Mouse (Mus musculus) layer of hippocampus, postnatal 10 days (tissue): ENCODE measurements around the gene Spsb1. TPM values are rescaled to one million over a fixed set of nuclear protein-coding genes. Genes with fewer than 3 reads are reported as not detected.
A peak's percentile ranks its signal among the peaks of the same experiment; 100 is the strongest.

Source experiments
- DNase-seq, 2 experiments: peaks; one replicate each; pipeline ENCODE4 v3.0.0; 2021; ENCODE audit warnings: low spot score in 2 of 2
- total RNA-seq, 2 experiments: library from RNA; stranded (reverse); gene quantifications; 2 replicates each; pipeline ENCODE4 v1.2.3; 2021

Spsb1 gene
- total RNA-seq, 2 experiments from 2014 or later = 16.7 to 19.9 TPM

DNA sequence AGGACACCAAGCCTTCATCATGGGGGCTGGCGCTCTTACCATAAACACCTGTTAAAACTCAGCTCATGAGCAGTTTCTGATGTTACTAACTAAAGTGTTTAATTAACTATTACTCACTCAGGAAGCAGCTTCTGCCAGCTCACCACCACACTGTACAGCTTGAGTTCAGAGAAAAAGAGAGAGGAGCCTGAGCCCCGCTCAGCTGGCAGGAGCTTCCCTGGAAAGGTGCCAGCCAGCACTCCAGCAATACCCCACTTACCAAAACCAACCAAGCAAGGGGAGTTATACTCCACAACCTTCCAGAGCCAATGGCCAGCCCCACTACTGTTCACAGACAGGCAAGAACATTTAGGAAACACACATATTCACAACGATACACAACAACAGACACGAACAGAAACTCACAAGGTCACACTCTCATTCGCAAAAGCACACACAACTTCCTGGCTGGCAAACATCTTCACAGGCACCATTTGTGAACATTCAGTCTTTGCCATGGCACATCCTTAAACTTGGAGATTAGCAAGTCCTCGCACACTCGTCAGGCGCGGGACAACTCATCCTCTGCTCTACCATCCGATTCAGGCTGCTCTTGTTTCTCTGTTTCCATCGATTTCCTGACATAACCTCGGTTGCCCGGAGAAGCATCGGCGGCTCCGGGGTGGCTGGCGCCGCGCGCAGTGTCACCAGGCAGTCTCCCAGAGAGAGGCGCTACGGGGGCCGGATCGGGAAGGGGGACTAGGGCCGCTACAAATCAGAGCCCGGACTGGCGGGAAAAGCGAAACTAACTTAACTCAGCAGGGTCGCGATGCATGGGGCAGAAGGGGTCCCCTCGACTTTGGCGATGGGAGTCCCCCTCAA lies 992 bp downstream of the Spsb1 start:
- DNase-seq = peak; percentile 69 to 73

DNA sequence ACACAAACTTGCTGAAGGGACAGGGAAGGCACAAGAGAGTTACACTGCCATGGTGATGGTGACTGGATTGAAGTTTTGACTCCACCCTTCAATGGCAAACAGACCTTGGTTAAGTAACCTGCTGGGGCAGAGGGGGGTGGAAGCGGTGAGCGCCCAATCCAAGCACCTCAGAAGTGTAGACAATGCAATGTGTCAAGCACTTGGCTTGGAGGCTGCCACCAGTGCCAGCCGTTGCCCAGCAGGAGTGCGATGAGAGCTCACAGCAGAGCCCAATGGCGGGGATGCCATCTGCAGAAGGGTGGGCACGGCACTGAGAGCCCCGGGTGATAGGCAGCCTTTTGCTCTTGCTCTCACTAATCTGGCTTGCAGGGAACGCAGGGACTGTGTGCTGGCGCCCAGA lies 2.6 kb downstream of the Spsb1 start:
- DNase-seq = no peak

DNA sequence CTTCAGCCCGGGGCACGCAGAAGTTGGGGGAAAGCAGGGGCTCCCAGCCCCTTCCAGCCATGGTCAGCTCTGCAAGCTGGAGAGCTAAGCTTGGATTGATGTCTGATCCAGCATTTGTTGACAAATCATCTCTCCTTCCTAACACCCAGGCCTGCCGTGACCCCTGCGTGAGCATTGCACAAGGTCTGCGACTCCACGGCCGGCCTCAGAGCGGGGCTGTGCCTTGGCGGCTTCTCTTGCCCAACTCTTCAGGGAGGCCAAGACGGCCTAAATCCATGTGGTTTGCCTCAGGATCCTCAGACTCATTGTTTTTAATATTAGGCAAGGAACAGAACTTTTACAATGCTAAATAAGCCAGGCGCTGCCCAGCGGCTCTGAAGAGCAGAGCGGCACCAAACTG lies 3.6 kb downstream of the Spsb1 start:
- DNase-seq = no peak

DNA sequence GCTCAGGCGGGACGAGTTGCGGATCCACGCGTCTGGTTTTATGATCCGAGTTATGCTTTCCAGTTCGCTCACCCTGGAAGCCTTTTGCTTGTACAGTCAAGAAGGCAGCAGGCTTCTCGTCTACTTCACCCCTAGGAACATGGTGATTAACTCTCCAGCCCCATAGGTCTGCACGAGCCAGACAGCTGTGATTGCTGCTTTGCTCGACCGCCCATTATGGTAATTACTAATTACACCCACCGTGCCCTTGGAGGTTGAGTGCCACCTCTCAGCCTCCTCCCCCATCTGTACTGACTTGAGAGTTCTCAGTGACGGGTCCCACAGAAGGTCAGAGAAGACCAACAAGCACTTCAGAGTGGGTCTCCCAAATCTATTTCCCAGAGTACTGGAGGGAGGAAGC lies 5.2 kb downstream of the Spsb1 start:
- no peak for DNase-seq

DNA sequence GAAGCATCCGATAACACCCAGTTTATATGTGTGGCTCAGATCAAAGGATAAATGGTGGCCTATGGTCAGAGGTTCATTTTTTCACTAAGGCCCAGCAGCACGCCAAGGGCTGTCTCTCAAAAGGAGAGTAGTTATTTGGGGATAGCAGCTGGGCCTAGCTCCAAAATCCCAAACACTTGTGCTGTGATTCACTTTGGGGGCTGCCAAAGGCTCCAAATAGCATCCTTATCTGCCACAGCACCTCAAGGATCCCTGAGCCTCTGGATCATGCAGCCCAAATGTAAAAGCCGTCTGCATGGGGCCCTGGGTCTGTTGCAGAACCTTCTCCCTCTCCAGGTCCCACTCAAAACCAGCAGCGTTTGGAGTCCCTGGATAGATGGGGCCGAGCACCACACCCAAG lies 6.7 kb downstream of the Spsb1 start:
- no peak for DNase-seq

DNA sequence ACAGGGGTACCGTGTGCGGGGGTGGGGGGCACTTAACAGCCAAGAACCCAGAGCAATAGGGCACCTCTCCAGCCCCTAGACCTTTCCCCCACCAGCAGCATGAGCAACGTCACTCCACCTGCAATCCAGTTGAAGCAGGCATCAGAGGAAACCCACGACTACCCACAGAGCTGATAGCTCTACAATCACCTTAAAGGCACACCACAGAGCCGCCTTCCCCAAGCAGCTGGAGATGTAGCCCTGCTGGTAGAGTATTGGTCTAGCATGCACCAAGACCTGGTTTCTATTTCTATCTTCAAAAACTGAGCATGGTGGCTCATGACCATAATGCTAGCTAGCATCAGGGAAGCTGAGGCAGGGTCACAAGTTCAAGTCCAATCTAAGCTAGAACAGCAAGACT lies 7.4 kb downstream of the Spsb1 start:
- DNase-seq = no peak

DNA sequence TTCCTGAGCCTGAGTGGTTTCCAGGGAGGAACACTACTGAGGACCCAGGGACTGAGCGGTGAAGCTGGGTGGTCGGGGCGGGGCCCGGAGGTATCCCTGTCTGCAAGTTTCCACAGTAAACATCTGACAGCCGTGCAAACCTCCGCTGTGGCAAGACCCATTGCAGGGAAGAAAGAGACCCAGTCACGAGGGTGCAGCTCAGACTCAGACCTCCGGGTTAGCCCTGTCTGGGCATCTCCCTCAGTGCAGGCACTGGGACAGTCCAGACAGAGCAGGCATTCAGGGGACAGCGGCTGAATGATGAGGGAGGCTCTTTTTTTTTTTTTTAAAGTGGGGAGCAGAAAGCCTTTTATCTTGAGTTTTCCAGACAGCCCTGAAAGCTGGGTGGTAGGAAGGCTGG lies 9.6 kb downstream of the Spsb1 start:
- no peak for DNase-seq

DNA sequence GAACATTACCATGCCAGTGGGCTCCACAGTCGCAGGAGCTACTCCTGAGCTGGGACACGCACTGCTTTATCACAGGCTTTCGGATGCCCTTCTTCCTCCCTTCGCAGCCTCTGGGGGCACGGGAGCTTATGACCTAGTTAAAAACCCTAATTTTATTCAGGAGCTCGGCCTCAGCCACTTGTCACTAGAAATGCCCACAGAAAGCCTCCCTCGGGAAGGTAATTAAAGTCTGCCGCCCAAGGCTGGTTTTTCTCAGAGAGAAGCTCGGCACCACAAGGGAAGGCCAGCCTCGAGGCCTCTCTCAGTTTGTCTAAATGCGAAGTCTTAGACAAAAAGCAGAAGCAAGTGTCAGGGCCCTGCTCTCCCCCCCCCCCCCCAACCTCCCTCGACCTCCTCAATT lies 10.6 kb downstream of the Spsb1 start:
- DNase-seq = no peak

DNA sequence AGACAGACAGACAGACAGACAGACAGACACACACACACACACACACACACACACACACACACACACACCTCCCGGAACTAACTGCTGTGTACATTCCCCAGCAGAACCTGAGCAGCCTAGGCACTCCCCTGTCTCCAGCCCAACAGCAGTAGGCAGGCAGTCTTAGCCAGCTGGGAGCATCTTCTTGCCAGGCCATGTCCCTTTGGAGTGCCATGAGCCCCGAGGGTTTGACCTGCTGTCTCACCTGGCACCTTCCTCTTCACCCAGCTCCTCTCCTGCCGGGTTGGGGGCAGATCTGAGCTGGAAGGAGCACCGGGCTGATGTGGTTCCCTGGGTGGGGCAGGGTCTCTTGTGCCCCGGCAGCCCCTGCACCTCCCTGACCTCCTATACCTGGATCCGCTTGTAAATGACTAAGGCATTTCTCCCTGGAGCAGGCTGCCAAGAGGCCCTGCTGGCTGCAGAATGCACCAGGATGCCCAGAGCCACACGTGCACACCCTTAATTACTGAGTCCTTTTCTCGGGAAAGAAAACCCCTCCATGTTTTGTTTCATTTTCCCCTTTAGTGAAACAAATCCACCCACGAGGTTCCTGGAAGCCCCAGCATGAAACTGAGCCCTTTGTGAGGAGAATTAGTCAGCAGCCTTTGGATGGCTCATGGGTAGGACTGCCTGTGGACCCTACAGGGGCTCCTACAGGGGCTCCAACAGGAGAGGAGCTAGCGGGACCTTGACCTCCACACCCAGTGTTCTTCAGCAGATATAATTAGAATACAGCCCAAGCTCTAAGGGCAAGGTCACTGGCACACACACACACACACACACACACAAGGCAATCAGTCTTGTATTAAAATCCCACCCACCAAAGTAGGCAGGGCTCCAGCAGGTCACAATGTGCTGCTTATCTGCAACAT lies 11.8 kb downstream of the Spsb1 start:
- no peak for DNase-seq

DNA sequence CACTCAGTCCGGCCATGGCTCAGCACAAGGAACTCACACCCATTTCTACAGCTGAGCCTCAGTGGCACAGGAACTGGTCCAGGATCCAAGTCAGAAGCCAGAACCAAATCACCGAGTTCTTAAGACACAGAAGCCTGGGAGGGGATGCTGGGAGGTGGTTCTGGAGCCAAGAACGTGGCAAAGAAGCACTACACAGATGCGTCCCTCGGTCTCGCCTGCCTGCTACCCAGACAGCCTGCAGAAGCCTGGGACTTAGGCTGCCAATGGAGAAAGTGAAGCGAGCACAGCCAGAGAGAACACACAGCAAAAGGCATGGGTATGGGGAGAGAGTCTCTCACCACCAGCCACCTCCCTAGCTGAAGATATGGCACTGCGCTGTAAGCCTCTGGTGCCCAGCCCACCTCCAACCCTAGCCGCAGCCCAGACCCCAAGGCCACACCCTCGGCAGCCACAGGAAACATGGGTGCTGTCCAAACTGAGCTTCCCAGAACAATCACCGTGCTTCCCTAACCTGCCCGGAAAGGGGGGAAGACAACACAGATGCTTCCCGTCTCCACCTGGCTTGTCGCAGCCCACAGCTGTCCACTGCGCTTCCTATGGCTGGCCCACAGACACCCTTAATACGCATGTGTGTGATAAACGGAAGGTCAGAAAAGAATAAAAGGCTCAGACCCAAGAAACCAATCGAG lies 13.6 kb downstream of the Spsb1 start:
- DNase-seq = no peak

DNA sequence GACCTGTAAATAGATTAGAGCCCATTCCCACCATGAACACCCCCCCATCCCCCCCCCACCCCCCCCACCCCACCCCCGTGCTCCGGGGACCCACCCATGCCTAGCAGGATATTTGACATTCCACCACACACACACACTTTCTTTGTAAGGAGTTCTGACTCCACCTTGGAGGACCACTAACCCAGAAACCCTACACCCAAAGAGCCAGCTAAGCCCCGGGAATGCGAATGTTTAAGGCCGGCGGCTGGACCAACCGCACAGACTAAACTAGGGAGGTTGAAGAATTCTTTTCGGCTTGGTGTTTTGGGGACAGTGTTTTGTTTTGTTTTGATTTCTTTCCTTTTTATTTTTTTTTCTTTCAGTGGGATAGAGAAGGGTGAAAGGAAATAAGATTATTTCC lies 16.1 kb downstream of the Spsb1 start:
- no peak for DNase-seq

DNA sequence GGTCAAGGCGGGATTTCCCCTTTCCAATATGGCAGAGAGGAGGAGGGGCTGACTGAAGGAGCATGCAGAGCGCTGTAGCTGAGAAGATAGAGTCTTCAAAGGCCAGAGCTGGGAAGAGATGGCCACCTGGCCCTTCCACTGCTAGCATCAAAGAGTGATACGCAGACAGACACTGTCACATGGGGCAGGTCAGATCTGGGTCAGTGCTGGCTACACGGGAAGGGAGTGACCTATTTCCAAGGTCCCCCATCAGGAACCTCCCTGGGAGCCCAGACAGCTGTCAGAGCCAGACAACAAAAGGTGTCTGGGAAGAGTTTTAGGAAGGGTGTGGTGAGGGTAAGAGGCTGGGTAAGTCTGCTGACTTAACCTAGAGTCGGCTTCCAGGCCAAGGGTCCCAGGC lies 17.9 kb downstream of the Spsb1 start:
- no peak for DNase-seq

DNA sequence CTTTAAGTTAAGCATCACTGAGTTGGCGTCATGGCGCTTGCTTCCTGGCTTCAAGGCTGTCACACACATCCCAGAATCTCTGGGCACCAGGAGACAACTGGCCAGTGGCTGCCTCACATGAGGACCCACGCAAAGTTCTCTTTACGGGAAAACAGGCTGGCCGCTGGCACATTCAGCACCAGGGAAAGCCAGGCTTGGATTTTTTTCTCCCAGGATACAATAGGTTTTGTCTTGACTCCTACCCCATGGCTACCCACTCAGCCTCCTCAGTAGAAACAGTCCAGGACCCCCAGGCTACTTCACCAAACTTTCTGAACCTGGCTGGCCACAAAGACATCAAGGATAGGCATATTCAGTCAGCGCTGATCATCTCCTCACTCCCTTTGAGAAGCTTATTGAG lies 19.4 kb downstream of the Spsb1 start:
- DNase-seq = no peak

DNA sequence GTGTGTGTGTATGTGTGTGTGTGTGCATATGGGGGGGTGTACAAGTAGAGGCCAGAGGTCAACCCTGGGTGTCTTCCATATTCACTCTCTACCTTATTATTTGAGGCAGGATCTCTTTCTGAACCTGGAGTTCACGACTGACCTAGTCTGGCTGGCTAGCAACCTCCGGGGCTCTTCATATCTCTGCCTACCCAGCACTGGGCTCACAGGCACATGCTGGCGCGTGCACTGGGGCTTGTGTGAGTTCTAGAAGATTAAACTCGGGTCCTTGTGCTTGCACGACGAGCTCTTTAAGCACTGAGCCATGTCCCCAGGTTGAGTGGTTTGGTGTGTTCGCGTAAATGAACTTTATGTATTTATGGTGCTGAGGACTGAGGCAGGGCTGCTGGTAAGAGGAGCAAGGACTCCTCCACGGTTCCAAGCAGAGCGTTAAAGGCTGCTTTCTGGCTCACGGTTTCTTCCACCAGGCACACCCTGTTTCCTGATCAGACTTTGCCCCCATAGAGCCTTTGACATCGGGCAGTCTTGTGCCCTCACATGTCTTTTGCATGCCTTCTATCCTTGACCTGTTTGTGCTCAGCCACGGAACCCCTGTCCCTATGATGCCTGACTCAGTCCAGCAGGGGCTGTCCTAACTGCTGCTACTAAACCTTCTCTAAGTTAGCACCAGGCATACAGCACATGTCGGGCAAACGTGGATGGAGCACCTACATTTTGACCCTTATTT lies 21.2 kb downstream of the Spsb1 start:
- DNase-seq = no peak

DNA sequence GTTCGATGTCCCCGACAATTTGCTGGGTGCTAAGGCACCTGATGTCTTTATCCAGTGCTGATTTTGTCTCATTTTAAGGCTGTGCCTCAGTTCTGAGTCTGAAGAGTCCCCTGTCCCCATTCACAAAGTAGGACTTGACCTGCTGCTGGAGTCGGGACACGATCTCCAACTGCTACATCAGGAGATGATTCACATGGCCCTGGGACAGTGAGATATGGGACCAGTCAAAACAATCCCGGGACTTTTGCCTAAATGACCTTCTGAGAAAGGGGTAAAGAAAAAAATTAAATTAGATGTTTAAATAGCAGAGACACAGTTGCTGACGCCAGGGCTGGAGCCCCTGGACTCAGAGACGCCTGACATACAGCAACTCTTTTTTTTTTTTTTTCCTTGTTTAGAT lies 21.8 kb downstream of the Spsb1 start:
- DNase-seq = no peak

DNA sequence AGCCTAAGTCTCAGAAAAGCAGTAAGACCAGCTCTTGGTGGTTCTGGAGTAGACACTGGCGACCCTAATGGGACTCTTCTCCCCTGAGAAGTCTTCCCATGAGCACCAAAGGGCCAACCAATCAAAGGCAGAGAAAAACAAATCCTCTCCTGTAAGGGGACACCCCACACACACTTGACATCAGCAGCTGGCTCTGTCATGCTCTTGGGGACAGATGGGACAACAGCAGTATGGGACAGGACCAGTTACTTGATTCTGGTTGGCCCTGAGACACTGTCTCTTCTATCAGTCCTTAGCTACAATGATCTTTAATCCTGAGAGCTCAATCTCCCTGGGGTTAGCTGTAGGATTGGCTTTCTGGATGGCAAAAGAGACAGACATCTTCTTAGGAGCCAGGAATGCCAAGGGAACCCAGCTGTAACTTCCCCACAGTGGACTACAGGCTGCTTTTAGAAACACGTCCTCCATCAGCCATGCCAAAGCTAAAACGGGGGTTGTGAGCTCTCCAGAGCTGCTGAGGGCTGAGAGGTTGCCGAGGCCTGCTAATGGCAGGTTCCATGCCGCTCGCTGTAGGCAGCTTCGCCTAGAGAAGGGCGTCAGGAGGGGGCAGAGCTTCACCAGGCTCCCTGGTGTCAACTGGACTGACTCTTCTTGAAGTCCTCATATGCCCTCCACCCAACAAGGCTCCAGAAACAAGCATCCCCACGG lies 22.6 kb downstream of the Spsb1 start:
- DNase-seq = no peak

DNA sequence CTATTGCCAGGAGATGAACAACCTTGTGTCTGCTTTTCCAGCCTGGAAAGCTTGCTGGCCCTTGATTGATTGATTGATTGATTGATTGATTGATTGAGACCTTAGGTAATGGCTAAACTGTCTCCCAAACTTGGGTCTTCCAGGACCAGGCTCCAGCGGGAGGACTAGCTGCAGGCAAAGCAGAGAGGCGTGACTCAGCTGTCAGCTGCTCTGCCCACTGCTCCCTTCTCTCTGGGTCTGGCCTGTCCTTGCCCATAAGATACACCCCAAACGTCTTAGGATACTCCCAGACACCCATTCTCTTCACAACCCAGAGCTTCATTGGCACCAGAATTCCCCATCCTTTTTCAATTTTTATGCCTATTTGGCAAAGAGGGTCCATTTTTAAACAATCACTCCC lies 24.1 kb downstream of the Spsb1 start:
- DNase-seq = no peak

DNA sequence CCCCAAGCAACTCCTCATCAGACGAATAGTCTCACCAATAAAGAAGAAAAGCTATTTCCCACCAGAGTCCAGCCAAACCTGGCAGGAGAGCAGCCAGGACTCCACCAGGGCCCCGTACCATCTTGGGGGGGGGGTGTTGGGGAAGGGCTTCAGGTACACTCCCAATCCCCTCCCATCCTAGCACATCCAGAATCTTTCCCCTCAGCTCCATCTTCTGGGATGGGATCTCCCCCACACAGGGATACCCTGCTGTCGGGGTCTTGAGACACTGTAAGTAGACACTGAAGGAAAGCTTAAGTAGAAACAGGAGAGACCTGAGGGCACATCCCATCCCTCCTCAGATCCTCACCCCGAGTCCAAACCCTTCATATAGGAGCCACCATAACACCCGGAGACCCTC lies 31.8 kb downstream of the Spsb1 start:
- no peak for DNase-seq

DNA sequence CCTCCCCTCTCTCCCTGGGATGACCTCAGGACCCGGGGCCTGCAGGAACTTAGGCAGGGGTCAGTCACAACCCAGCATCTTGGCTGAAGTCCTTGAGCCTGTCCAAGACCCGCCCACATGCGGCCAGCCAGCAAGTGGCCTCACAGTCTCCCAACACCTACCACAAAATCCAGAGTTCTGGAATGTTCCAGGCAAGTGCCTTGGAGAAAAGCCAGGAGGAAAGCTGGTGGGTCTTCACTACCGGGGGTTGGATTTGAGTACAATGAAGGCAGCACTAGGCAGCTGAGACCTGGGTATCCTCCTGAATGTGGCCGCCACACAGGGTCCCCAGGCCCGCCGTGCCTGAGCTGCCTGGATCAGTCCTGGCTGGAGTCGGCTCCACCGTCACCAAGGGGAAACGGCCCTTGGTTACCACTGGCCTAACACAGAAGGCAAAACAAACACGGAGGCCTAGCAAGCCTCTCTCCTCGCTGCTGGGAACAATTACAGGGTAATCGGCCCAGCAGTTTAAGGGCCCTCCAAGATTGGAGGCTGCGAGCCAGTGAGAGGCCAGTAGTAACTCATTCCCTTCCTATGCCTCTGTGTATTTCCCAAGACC lies 32.6 kb downstream of the Spsb1 start:
- DNase-seq = peak in 1 of 2 experiments; percentile 53

DNA sequence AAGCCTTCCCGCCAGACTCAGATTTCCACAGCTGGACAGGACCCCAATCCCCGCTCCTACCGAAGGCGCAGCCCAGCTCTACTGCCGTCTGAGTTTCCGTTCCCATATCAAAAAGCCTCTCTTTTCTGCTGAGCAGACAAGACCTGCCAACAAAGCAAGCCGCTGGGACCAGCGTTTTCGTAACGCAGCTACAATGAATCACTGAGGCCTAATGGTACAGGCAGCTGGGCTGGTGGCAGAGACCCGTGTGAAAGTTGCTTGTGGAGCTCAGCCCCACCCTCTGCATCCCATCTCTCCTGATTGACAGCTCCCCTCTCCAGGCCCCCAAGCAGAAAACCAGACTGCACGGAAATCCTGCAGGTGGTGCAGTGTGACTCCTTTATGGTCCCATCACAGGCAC lies 34.0 kb downstream of the Spsb1 start:
- no peak for DNase-seq
